Mouse (Mus musculus) T-helper 1 cell (primary cell): ENCODE measurements around the gene Myh3.
"Not testable (repeated sequence)": the region's sequence is repeated elsewhere in the genome, so short reads cannot be mapped to it uniquely, and the experiment has no call there.

Experiments used
- in situ Hi-C: fragments of 300-600 bp; cut with MboI, MseI; formaldehyde crosslinking; loops from one replicate; pipeline ENCODE4 v1.15.1; 2025; ENCODE audit warnings: high pct_unique_total_duplicates

Gene Myh3

DNA sequence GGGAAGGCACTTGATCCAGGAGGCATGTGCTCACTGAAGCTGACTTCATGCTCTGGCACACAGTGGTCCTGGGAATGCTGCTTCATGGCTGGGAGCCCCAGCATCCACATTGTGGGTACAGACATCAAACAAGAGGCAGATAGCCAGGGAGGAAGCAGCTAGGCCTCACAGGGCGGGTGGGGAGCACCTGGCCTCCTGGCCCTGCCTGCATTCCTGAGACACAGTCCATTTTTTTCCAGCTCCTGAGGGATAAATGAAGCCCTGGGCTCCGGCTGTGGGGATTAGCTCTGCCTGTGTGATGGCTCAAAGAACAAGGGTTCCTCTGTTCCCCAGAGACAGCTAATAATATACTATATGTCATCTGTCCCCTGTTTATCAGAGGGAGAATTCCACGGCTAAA is 3.1 kb upstream of the Myh3 start:
- in situ Hi-C loops: no loop called here

GRCm38 (mm10) chr11:67076781-67077180 is 1.3 kb upstream of the Myh3 start:
- in situ Hi-C loops: no loop called here

DNA sequence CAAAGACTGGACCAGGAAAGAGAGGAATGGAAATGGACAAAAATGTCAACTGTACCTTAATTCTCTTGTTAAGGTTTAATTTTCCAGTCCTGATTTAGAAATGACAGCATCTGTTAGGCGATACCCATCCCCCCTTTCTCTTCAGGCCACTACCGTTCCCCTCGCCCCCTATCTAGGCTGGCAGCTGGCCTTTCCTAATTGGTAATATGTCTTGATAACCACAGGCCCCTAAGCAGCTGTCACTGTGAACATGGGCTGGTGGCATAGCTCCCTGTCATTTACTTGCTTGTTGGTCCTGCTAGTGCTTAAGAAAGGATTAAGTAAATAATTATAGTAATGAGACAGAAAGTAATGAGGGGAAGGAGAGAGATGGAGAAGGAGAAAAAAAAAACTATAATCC is 665 bp upstream of the Myh3 start:
- in situ Hi-C loops: no loop called here

DNA sequence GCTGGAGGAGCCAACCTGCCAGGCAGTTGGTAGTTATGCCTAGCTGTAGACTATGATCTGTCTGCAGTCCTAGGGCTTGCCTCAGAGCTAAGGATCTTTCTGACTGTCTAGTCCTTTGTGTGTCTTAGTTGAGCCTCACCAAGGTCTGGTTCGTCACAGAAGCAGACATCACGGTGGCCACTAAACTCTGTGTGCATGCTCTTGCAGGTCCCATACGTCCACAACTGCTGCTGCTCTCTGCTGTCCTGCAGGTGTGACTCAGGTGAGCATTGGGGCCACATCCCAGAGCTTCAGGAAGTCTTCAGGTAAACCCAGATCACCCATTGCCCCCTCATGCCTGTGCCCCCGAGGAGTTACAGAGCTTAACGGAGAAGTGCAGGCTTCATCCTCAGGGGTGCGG is 788 bp downstream of the Myh3 start:
- in situ Hi-C loops: no loop called here

DNA sequence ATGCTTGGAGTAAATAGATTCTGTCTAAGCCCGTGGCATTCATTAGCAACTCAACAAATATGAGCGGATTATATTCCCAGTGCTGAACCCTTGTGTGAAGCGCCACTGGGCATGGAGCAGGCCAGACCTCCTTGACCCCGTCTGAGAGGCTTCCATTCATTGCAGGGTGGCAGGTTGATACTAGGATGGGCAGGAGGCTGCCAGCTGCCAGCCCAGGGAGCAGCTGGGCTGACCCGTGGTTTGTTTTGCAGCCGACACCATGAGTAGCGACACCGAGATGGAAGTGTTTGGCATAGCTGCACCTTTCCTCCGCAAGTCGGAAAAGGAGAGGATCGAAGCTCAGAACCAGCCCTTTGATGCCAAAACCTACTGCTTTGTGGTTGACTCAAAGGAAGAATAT is 1.6 kb downstream of the Myh3 start:
- in situ Hi-C loops: loop anchor here (5.0 kb wide), 1 partner anchor 52 kb away; the partner anchor contains the start of gene Tmem220

DNA sequence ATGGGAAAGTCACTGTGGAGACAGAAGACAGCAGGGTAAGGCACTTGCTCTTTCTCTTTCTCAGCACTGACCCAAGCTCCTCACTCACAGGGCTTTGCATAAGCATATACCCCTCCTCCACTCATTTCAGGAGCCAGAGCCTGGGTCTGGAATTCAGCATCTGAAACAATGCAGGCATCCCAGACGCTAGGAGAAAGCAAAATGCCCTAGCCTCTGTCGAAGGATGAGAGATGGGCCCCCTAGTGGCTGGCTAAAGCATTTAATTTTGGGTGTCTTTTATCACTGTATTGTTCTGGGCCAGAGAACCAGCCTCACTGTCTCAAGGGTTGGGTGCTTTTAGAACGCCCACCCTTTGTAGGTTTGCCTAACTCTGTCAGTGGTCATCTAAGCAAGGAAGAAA is 2.1 kb downstream of the Myh3 start:
- in situ Hi-C loops: loop anchor here (5.0 kb wide), 1 partner anchor 53 kb away; the partner anchor contains the start of gene Tmem220

- in situ Hi-C loops: loop anchor here (5.0 kb wide), 1 partner anchor 54 kb away; the partner anchor contains the start of gene Tmem220
Observed at GRCm38 (mm10) chr11:67081125-67081649, 3.1 kb downstream of the Myh3 start.

DNA sequence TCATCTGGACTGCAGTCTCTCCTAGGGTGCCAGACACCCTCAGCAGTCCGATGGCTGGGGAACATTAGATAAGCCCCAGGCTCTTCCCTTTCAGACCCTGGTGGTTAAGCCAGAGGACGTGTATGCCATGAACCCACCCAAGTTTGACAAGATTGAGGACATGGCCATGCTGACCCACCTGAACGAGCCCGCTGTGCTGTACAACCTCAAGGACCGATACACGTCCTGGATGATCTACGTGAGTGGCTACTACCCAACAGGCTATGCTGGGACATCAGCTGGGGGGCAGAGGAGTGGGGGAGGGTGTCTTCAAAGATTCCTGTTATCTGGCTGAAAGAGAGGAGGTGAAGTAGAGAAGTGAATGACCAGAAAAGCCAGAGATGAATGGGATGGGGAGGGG is 4.1 kb downstream of the Myh3 start:
- in situ Hi-C loops: loop anchor here (5.0 kb wide), 1 partner anchor 55 kb away; the partner anchor contains the start of gene Tmem220

- in situ Hi-C loops: loop anchor here (5.0 kb wide), 1 partner anchor 55 kb away; the partner anchor contains the start of gene Tmem220
Observed at GRCm38 (mm10) chr11:67082793-67083192, 4.7 kb downstream of the Myh3 start.

DNA sequence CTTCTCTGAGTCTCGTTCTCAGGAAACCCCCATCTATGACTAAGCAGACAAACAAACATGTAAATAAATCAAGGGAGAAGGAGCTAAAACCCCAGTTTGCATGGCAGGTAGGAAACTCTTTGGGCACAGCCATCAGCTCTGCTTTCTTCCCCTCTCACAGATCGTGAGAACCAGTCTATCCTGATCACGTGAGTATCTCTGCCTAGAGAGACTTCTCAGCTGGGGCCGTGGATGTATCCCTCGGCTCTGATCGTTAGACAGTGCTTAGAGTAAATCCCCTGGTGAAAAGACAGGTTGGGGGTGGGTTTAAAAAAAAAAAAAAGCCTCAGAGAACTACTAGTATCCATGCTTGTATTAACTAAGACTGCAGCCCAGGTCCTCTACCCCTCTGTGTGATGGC is 5.1 kb downstream of the Myh3 start:
- in situ Hi-C loops: loop anchor here (5.0 kb wide), 1 partner anchor 56 kb away; the partner anchor contains the start of gene Tmem220

DNA sequence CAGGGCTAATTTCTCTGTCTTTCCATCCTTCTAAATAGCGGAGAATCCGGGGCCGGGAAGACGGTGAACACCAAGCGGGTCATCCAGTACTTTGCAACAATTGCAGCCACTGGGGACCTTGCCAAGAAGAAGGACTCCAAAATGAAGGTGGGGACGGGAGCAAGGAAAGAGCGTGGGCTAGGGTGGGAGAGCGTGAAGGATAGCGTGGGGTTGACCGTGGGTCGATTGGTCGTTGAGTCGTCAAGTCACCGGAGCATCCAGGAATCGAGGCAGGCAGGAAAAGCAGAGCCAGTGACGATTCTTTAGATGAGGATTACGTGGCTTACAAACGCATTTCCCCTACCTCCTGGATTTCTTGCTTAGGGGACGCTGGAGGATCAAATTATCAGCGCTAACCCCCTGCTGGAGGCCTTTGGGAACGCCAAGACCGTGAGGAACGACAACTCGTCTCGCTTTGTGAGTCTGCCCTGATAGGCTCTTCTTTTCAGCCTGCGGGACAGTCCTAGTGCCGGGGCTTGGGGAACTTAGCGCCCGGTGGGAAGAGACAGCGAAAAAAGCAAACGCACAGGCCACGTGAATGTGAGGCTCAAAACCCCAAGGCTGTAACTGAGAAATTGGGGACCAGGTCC is 5.7 kb downstream of the Myh3 start:
- in situ Hi-C loops: loop anchor here (5.0 kb wide), 1 partner anchor 57 kb away; the partner anchor contains the start of gene Tmem220

- in situ Hi-C loops: no loop called here
Observed at GRCm38 (mm10) chr11:67085489-67085888, 7.4 kb downstream of the Myh3 start.

DNA sequence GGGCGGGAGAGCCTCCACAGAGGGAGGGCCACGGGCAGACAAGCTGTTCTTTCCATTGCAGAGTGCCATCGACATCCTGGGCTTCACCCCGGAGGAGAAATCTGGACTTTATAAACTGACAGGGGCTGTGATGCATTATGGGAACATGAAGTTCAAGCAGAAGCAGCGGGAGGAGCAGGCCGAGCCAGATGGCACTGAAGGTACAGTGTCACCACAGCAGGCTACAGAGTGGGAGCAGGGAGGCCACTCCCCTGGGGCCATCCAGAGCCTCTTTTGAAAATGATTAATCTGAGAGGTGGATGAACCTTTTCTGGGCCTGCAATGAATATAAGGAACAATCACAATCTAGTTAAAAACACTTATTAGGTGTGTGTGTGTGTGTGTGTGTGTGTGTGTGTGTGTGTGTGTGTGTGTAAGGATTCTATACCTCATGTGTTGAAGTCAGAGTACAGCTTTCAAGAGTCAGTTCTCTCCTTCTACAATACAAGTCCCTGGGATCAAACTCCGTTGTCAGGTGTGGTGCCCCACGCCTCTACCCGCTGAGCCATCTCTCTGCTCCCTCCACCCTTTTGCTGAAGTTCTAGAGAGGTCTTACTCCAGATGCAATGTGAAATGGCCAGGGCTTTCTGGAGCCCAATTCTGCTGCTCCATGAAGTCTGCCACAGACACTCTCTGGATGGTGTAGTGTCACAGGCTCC is 8.5 kb downstream of the Myh3 start:
- in situ Hi-C loops: no loop called here

- in situ Hi-C loops: no loop called here
Observed at GRCm38 (mm10) chr11:67087225-67087624, 9.1 kb downstream of the Myh3 start.

- in situ Hi-C loops: not testable (repeated sequence)
Observed at GRCm38 (mm10) chr11:67092354-67092753, 14.3 kb downstream of the Myh3 start.

GRCm38 (mm10) chr11:67093201-67093600 is 15.1 kb downstream of the Myh3 start:
- in situ Hi-C loops: no loop called here

GRCm38 (mm10) chr11:67093652-67094051 is 15.6 kb downstream of the Myh3 start:
- in situ Hi-C loops: no loop called here

DNA sequence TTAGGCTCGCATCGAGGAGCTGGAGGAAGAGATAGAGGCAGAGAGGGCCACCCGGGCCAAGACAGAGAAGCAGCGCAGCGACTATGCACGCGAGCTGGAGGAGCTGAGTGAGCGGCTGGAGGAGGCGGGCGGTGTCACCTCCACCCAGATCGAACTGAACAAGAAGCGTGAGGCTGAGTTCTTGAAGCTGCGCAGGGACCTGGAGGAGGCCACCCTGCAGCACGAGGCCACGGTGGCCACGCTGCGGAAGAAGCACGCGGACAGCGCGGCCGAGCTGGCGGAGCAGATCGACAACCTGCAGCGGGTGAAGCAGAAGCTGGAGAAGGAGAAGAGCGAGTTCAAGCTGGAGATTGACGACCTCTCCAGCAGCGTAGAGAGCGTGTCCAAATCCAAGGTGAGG is 16.4 kb downstream of the Myh3 start:
- in situ Hi-C loops: no loop called here

- in situ Hi-C loops: loop anchor here (5.0 kb wide), 1 partner anchor 195 kb away; no protein-coding TSS in a partner anchor
Observed at GRCm38 (mm10) chr11:67097709-67098108, 19.6 kb downstream of the Myh3 start.

DNA sequence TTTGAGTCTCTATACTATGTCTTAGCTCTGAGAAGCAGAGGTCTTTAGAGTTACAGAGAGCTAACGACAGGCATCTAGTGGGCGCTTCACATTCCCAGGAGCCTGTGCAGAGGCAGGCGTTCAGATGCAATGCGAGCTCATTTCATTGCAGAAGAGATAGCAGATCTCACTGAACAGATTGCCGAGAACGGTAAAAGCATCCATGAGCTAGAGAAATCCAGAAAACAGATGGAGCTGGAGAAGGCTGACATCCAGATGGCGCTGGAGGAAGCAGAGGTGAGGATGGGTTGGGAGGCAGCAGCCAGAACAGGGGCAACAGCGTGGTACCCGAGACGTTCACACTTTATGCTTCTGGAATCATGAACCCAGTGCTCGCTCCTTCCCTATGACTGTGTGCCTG is 20.3 kb downstream of the Myh3 start:
- in situ Hi-C loops: loop anchor here (5.0 kb wide), 1 partner anchor 196 kb away; no protein-coding TSS in a partner anchor

GRCm38 (mm10) chr11:67099241-67099640 is 21.1 kb downstream of the Myh3 start:
- in situ Hi-C loops: loop anchor here (5.0 kb wide), 1 partner anchor 197 kb away; no protein-coding TSS in a partner anchor

DNA sequence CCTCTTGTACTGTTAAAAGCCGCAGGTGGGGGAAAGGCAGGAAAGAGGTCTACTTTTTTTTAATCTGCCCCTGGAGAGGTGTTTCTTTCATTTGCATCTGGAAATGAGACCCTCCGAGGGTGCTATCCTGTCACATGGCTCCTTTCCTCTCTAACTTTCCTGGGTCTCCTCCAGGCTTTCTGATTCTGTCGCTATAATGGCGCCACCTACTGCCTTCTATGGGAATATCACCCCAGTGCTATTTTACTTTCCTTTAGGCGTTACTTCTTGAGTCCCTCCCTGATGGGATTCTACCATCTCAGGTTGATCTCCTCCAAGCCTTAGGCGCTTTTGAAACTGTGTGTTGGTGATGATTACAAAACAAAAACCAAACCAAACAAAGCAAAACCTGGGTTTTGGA is 22.1 kb downstream of the Myh3 start:
- in situ Hi-C loops: no loop called here
